Mouse (Mus musculus) liver, embryonic 14.5 days (tissue): ENCODE measurements at regions not wholly inside any gene's neighbourhood (a gene's known extent, or its start where the extent isn't known, plus 50 kb on each side); places are given as distances from the start of the nearest gene placed in this dataset.

Experiments used
- ATAC-seq: fragments of 200-750 bp; cut with Nextera tagmentation; 2 replicates; pipeline ENCODE4 v1.8.0; 2017; ENCODE audit warnings: moderate number of reproducible peaks, mild to moderate bottlenecking, moderate library complexity; ENCODE audit not compliant: insufficient read depth
- DNase-seq, 3 experiments: peaks; one replicate each; pipeline ENCODE4 v3.0.0-alpha.2; 2012 to 2013; ENCODE audit warnings: low read depth in 3 of 3, low spot score in 3 of 3
- H3K27ac ChIP-seq: fragments of 300-500 bp; sonication (generic); 2 replicates; pipeline ENCODE4 v1.5.1; 2014; ENCODE audit warnings: moderate library complexity, mild to moderate bottlenecking, control low read depth, inconsistent platforms
- H3K27me3 ChIP-seq: fragments of 300-500 bp; sonication (generic); 2 replicates; pipeline ENCODE4 v1.6.1; 2014; ENCODE audit warnings: mild to moderate bottlenecking, low read length, moderate library complexity; ENCODE audit not compliant: control insufficient read depth, insufficient read depth
- H3K36me3 ChIP-seq: fragments of 300-500 bp; sonication (generic); replicated peaks from 2 replicates; pipeline ENCODE4 v1.6.1; 2014; ENCODE audit warnings: low read depth; ENCODE audit not compliant: control insufficient read depth, insufficient read depth
- H3K4me1 ChIP-seq, 2 experiments: fragments of 200-500 bp in 1 of 2; fragments of 300-500 bp in 1 of 2; sonication (generic) in 1 of 2; replicated peaks; 2 replicates each; pipeline ENCODE4 v1.6.1; 2012 to 2014; ENCODE audit warnings: antibody characterized with exemption in 1 of 2, inconsistent platforms in 1 of 2, low read length in 1 of 2; ENCODE audit not compliant: control insufficient read depth in 2 of 2, insufficient read depth in 2 of 2
- H3K4me2 ChIP-seq: fragments of 300-500 bp; sonication (generic); 2 replicates; pipeline ENCODE4 v1.6.1; 2014; ENCODE audit warnings: low read depth, mild to moderate bottlenecking, control low read depth, moderate library complexity
- H3K4me3 ChIP-seq, 2 experiments: fragments of 200-500 bp in 1 of 2; fragments of 300-500 bp in 1 of 2; sonication (generic) in 1 of 2; 2 replicates each; pipeline ENCODE4 v1.5.1; 2012 to 2014; ENCODE audit warnings: low read depth in 2 of 2, low read length in 2 of 2, mild to moderate bottlenecking in 2 of 2, control low read depth in 1 of 2, inconsistent platforms in 1 of 2, moderate library complexity in 1 of 2; ENCODE audit not compliant: insufficient read depth in 1 of 2
- H3K9ac ChIP-seq: fragments of 300-500 bp; sonication (generic); replicated peaks from 2 replicates; pipeline ENCODE4 v1.6.1; 2014; ENCODE audit warnings: mild to moderate bottlenecking, control low read depth, moderate library complexity
- H3K9me3 ChIP-seq: fragments of 300-500 bp; sonication (generic); 2 replicates; pipeline ENCODE4 v1.6.1; 2016; ENCODE audit warnings: low read length, mixed read lengths; ENCODE audit not compliant: control insufficient read depth
- CTCF ChIP-seq: IDR thresholded peaks from 2 replicates; pipeline ENCODE4 v1.5.1; 2016; ENCODE audit warnings: antibody characterized with exemption, low read depth, control low read depth
- EP300 ChIP-seq: IDR thresholded peaks from 2 replicates; pipeline ENCODE4 v1.6.1; 2016; ENCODE audit warnings: antibody characterized with exemption, low read depth
- WGBS: fragments of 180-500 bp; shearing (Covaris S2); extraction: QIAGEN DNeasy Blood & Tissue Kit; methylation state at CpG from one replicate; pipeline ENCODE4 v1.1.7; 2014; ENCODE audit not compliant: insufficient replicate concordance; 5-methylcytosine and 5-hydroxymethylcytosine counted together

DNA sequence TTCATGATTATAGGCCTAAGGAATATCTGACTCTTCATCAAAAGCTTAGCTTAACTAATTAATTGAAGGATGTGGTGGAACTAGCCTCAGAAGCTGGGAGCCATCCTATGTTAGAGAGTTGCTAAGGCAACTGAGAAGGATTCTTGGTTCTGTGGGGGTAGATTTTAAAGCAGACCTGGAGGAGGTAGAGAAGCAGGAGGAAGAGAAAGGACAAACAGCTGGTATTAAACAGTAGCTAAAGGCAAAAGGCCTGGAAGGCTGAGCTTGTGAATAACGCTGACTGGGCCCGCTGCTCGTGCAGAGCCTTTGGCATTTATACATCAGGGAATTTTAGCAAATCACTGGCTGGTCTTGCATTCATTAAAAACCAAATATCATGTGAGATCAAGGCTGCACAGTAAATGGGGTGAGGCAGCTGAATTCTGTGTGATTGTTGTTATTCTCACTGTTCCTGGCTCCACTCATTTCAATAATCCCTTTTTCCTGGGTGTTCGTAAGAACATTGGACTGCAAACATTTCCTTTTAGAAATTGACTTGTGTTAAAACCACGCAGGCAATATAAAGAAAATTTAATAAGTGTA, 121.1 kb upstream of the B430305J03Rik start:
- Histone ChIP-seq H3K9me3 (no peaks in the 10 kb centered on the region), H3K36me3 (no peaks in the 10 kb centered on the region), H3K4me1 (no peaks in the 10 kb centered on the region), H3K9ac (no peak overlapping the region), H3K4me3 (no peak overlapping the region), H3K27ac (no peak overlapping the region), H3K4me2 (no peak overlapping the region), H3K27me3 (no peaks in the 10 kb centered on the region)
- no peak for TF ChIP-seq EP300
- TF ChIP-seq CTCF, result no peak
- no peak for ATAC-seq
- no peak for DNase-seq
- WGBS, result 72% methylated on average over 5 of the region's 5 CpGs

DNA sequence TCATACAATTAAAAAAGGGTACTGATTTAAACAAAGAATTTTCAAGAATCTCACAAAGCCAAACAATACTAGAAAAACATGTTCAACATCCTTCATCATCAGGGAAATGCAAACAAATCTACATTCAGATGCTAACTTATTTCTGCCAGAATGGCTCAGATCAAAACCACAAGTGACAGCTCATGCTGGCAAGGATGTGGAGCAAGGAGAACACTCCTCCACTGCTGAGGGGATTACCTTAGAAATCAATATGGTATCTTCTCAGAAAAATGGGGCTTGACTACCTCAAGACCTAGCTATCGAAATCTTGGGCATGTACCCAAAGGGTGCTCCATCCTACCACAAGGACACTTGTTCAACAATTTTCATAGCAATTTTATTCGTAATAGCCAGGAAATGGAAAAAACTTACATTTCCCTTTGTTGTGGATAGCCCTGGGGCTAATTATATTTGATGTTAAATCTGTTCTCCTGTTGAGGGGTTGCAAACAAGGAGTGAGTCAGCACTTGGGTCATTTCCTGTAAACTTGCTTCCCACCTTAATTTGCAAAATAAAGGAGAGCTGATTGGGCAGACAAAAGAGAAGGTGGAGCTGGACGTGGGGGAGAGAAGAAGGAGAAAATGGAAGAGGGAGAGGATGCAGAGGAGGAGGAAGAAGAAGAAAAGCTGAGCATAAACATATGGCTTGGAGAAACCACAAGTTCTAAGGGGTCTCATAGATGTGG, 113.3 kb upstream of the B430305J03Rik start:
- 51% methylated on average over 3 of the region's 3 CpGs for WGBS
- no peak for ATAC-seq

DNA sequence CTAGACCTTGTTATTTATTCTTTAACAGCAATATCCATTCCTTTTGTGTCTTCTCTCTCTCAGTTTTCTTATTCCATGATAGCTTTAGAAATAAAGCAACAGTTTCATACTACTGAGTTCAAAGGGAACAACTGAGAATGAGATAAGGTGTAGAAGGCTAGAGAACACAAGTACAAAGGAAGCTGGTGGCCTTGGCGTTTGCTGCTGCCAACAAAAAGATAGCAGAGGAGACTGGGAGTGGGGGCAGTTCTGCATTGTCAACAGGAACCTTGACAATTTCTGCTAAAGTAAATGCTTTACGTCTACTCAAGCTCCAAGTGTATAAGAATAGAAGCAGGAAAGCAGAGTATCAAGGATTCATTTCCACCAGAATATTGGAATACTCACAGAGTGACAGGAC, 109.3 kb upstream of the B430305J03Rik start:
- ATAC-seq, result peak; percentile 56; the same call in 1 of the 2 replicates

More for the DNA sequence above, 113.3 kb upstream of the B430305J03Rik start:
- Histone ChIP-seq H3K4me3 (no peak overlapping the region), H3K27ac (no peak overlapping the region), H3K4me2 (no peak overlapping the region), H3K4me1 (peaks cover 0 to 5% of the 10 kb centered on the region in 2 experiments; a peak in 2 of 4 replicates), H3K9ac (no peak overlapping the region), H3K27me3 (no peaks in the 10 kb centered on the region), H3K9me3 (no peaks in the 10 kb centered on the region), H3K36me3 (no peaks in the 10 kb centered on the region)
- no peak for TF ChIP-seq EP300
- no peak for TF ChIP-seq CTCF
- no peak for DNase-seq

DNA sequence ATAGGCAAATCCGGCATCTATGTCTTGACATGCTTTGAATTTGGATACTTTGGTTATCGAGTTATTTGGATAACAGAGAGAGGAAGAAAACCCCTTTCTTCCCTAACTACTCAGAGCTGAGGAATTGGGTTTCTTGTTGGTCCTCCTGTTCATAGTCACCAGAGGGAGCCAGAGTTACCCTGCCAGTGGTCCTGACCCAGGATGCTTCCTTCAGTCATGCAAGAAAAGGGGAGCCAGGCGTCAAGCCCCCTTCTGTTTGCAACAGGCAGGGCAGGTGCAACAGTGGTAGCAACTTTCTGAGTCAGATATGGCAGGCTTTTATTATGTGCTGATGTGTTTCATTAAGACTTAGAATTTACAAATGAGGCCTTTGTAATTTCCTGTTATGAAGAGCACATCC, 101.4 kb upstream of the B430305J03Rik start:
- H3K27me3 ChIP-seq, result no peaks in the 10 kb centered on the region
- H3K9ac ChIP-seq, result no peak overlapping the region
- H3K36me3 ChIP-seq, result no peaks in the 10 kb centered on the region
- 14% methylated on average over 3 of the region's 3 CpGs for WGBS
- peak; percentile 64 for TF ChIP-seq CTCF
- no peak for TF ChIP-seq EP300
- DNase-seq (no peak), ATAC-seq (no peak)
- H3K4me3 ChIP-seq, result no peak overlapping the region
- H3K27ac ChIP-seq, result no peak overlapping the region
- H3K9me3 ChIP-seq, result no peaks in the 10 kb centered on the region
- no peaks in the 10 kb centered on the region for H3K4me1 ChIP-seq
- H3K4me2 ChIP-seq, result no peak overlapping the region

More for the DNA sequence above, 109.3 kb upstream of the B430305J03Rik start:
- Histone ChIP-seq H3K36me3 (no peaks in the 10 kb centered on the region), H3K9ac (no peak overlapping the region), H3K4me3 (no peak overlapping the region), H3K9me3 (no peaks in the 10 kb centered on the region), H3K4me1 (peaks cover 0 to 5% of the 10 kb centered on the region in 2 experiments; a peak in 2 of 4 replicates), H3K27ac (no peak overlapping the region), H3K27me3 (no peaks in the 10 kb centered on the region), H3K4me2 (no peak overlapping the region)
- peak in 1 of 3 experiments; percentile 16 for DNase-seq
- TF ChIP-seq EP300 (peak; percentile 33), CTCF (no peak)
- 3% methylated on average over 2 of the region's 2 CpGs for WGBS

DNA sequence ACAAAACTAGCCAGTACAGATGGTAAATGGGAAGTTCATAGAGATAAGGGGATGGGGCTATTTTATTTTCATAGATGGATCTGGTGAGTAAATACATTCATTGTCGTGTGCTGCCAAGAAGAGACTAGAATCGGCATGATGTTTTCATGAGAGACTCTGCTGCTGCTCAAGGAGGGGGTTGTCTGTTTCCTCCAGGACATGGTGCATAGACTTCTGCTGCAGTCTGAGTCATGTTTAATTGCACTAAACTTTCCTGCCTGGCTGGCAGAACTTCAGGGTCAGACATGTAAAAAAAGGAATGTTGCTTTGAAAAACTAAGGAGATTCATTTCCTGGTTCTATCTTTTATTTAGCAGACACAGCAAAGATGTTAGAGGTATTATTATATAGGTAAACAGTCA, 100.9 kb upstream of the B430305J03Rik start:
- no peaks in the 10 kb centered on the region for H3K36me3 ChIP-seq
- no peaks in the 10 kb centered on the region for H3K27me3 ChIP-seq
- ATAC-seq (no peak), DNase-seq (no peak)
- no peak overlapping the region for H3K27ac ChIP-seq
- TF ChIP-seq CTCF (no peak), EP300 (no peak)
- no peaks in the 10 kb centered on the region for H3K4me1 ChIP-seq
- no peak overlapping the region for H3K9ac ChIP-seq
- H3K4me3 ChIP-seq, result no peak overlapping the region
- WGBS, result 55% methylated on average over 2 of the region's 2 CpGs
- H3K4me2 ChIP-seq, result no peak overlapping the region
- no peaks in the 10 kb centered on the region for H3K9me3 ChIP-seq
